Mouse (Mus musculus) CH12.LX (cell line): ENCODE data around the gene Vmn1r196. TPM values are rescaled to one million over a fixed set of nuclear protein-coding genes. Genes with fewer than 3 reads are reported as not detected.

Source experiments
- DNase-seq: peaks from one replicate; pipeline ENCODE4 v3.0.0-alpha.2; 2013; ENCODE audit errors: extremely low read depth
- H3K27ac ChIP-seq: 2 replicates; pipeline ENCODE4 v1.5.1; 2012; ENCODE audit warnings: low read depth, mild to moderate bottlenecking, control low read depth, moderate library complexity; ENCODE audit not compliant: insufficient read depth
- H3K27me3 ChIP-seq: replicated peaks from 2 replicates; pipeline ENCODE3; 2012; ENCODE audit warnings: inconsistent platforms
- H3K36me3 ChIP-seq, 2 experiments: replicated peaks in 1 of 2; 2 replicates each; pipeline versions ENCODE3 to v1.6.1; 2012; ENCODE audit warnings: inconsistent platforms in 1 of 2, low read length in 1 of 2, mild to moderate bottlenecking in 1 of 2, mixed read lengths in 1 of 2, moderate library complexity in 1 of 2; ENCODE audit not compliant: control insufficient read depth in 1 of 2, insufficient read depth in 1 of 2
- H3K4me1 ChIP-seq, 2 experiments: 2 replicates each; pipeline ENCODE4 v1.6.1; 2012; ENCODE audit warnings: inconsistent platforms in 1 of 2, moderate library complexity in 1 of 2; ENCODE audit not compliant: insufficient read depth in 2 of 2, control insufficient read depth in 1 of 2
- H3K4me2 ChIP-seq: 2 replicates; pipeline ENCODE4 v1.6.1; 2012; ENCODE audit warnings: low read depth, mild to moderate bottlenecking, control low read depth; ENCODE audit not compliant: poor library complexity, insufficient read depth, severe bottlenecking
- H3K4me3 ChIP-seq, 3 experiments: fragments of 150-350 bp in 1 of 3; sonication (generic) in 1 of 3; replicated peaks in 1 of 3; 2 replicates each; pipeline versions ENCODE3 to v1.5.1; 2011 to 2012; ENCODE audit warnings: low read depth in 2 of 3, low read length in 2 of 3, mild to moderate bottlenecking in 2 of 3, moderate library complexity in 2 of 3, control low read depth in 1 of 3, improper control_type of control experiment in 1 of 3, inconsistent platforms in 1 of 3, mixed read lengths in 1 of 3; ENCODE audit not compliant: poor library complexity in 1 of 3
- H3K79me2 ChIP-seq: replicated peaks from 2 replicates; pipeline ENCODE4 v1.6.1; 2012; ENCODE audit warnings: mild to moderate bottlenecking, moderate library complexity; ENCODE audit not compliant: control insufficient read depth, poor library complexity, insufficient read depth, severe bottlenecking; ENCODE audit errors: extremely low read depth
- H3K9ac ChIP-seq: 2 replicates; pipeline ENCODE4 v1.6.1; 2012; ENCODE audit warnings: low read depth, mild to moderate bottlenecking, control low read depth, moderate library complexity; ENCODE audit not compliant: insufficient read depth
- H3K9me3 ChIP-seq: replicated peaks from 2 replicates; pipeline ENCODE3; 2012; ENCODE audit warnings: low read length, inconsistent platforms, mixed read lengths
- GABPA ChIP-seq: IDR thresholded peaks from 2 replicates; pipeline ENCODE4 v1.6.1; 2012; ENCODE audit warnings: low read depth, low read length, improper control_type of control experiment, inconsistent platforms; ENCODE audit not compliant: insufficient replicate concordance
- HCFC1 ChIP-seq: IDR thresholded peaks from 2 replicates; pipeline ENCODE4 v1.6.1; 2012; ENCODE audit warnings: low read depth, mild to moderate bottlenecking, inconsistent platforms, low read length, improper control_type of control experiment
- IRF4 ChIP-seq: IDR thresholded peaks from 2 replicates; pipeline ENCODE4 v1.6.1; 2014; ENCODE audit warnings: low read depth, mild to moderate bottlenecking, inconsistent platforms, low read length, improper control_type of control experiment
- JUN ChIP-seq: IDR thresholded peaks from 2 replicates; pipeline ENCODE4 v1.6.1; 2011; ENCODE audit warnings: low read depth, mild to moderate bottlenecking, low read length, improper control_type of control experiment, moderate library complexity; ENCODE audit not compliant: insufficient read depth
- MAFK ChIP-seq: IDR thresholded peaks from 2 replicates; pipeline ENCODE4 v1.6.1; 2011; ENCODE audit warnings: low read length, improper control_type of control experiment; ENCODE audit not compliant: insufficient replicate concordance
- MAX ChIP-seq: IDR thresholded peaks from 2 replicates; pipeline ENCODE4 v1.6.1; 2011; ENCODE audit warnings: low read length, improper control_type of control experiment
- MEF2A ChIP-seq: IDR thresholded peaks from 2 replicates; pipeline ENCODE4 v1.6.1; 2014; ENCODE audit warnings: low read depth, mild to moderate bottlenecking, inconsistent platforms, low read length, improper control_type of control experiment, borderline replicate concordance
- MYC ChIP-seq: IDR thresholded peaks from 2 replicates; pipeline ENCODE4 v1.6.1; 2011; ENCODE audit warnings: low read depth, mild to moderate bottlenecking, improper control_type of control experiment, low read length
- NELFE ChIP-seq: IDR thresholded peaks from 2 replicates; pipeline ENCODE4 v1.6.1; 2011; ENCODE audit warnings: low read depth, low read length, improper control_type of control experiment
- SMC3 ChIP-seq: IDR thresholded peaks from 2 replicates; pipeline ENCODE4 v1.6.1; 2011; ENCODE audit warnings: low read depth, low read length, improper control_type of control experiment
- UBTF ChIP-seq: IDR thresholded peaks from 2 replicates; pipeline ENCODE4 v1.6.1; 2012; ENCODE audit warnings: low read depth, mild to moderate bottlenecking, inconsistent platforms, low read length, improper control_type of control experiment, moderate library complexity
- ZKSCAN1 ChIP-seq: IDR thresholded peaks from 2 replicates; pipeline ENCODE4 v1.6.1; 2012; ENCODE audit warnings: low read depth, inconsistent platforms, low read length, improper control_type of control experiment, borderline replicate concordance
- dilution Hi-C: fragments of 300-500 bp; cut with MboI; formaldehyde crosslinking; loops from 2 replicates; pipeline ENCODE4 v1.14.3; 2020; ENCODE audit warnings: low sequenced_read_pairs; ENCODE audit not compliant: extremely low pct_unique_long_range_greater_than_20kb, extremely low pct_ligation_motif_present
- in situ Hi-C: fragments of 300-500 bp; cut with MboI; formaldehyde crosslinking; loops from 3 replicates; pipeline ENCODE4 v1.14.3; 2019; ENCODE audit warnings: low sequenced_read_pairs, low pct_ligation_motif_present, low pct_unique_long_range_greater_than_20kb, mixed read lengths
- polyA plus RNA-seq: library from polyadenylated mRNA; unstranded; fragments of >175 nt; gene quantifications from 2 replicates; pipeline ENCODE4 v1.2.1, GENCODE M21; 2012; ENCODE audit warnings: low read depth; ENCODE audit not compliant: insufficient read length
- total RNA-seq, 2 experiments: library from RNA; depleted of rRNA; stranded (reverse); fragments of 300-350 nt in 1 of 2; fragments of >200 nt in 1 of 2; gene quantifications; 2 replicates each; pipeline ENCODE4 v1.2.3; 2012 to 2014

The Vmn1r196 gene
- total and polyA plus RNA-seq, 3 experiments, result not detected

GRCm38 (mm10) chr13:22320091-22320490 is 30.4 kb downstream of the Vmn1r196 start:
- H3K4me2 ChIP-seq, result no peak overlapping the region
- H3K4me1 ChIP-seq, result no peaks in the 10 kb centered on the region
- no peak overlapping the region for H3K9ac ChIP-seq
- no peak for DNase-seq
- H3K4me3 ChIP-seq, result no peak overlapping the region
- no peaks in the 10 kb centered on the region for H3K9me3 ChIP-seq
- no peaks in the 10 kb centered on the region for H3K79me2 ChIP-seq
- H3K27me3 ChIP-seq, result no peaks in the 10 kb centered on the region
- no peak overlapping the region for H3K27ac ChIP-seq
- in situ Hi-C loops (no loop called here), dilution Hi-C loops (no loop called here)
- TF ChIP-seq SMC3 (no peak), MAX (no peak), UBTF (no peak), HCFC1 (no peak), MYC (no peak), GABPA (no peak), IRF4 (no peak), MEF2A (no peak), ZKSCAN1 (no peak)
- no peaks in the 10 kb centered on the region for H3K36me3 ChIP-seq

- in situ Hi-C loops, result no loop called here
These were observed 34.6 kb downstream of the Vmn1r196 start, which contains the start of gene Vmn1r197 for GRCm38 (mm10) chr13:22324289-22324688. TSS of gene Vmn1r197 (plus strand) at chr13:22324589.

GRCm38 (mm10) chr13:22333269-22333668 is 43.5 kb downstream of the Vmn1r196 start:
- Histone ChIP-seq H3K4me1 (no peaks in the 10 kb centered on the region), H3K27ac (no peak overlapping the region), H3K36me3 (no peaks in the 10 kb centered on the region), H3K4me3 (no peak overlapping the region), H3K27me3 (no peaks in the 10 kb centered on the region), H3K9ac (no peak overlapping the region), H3K9me3 (no peaks in the 10 kb centered on the region), H3K79me2 (no peaks in the 10 kb centered on the region), H3K4me2 (no peak overlapping the region)
- in situ Hi-C loops (no loop called here), dilution Hi-C loops (no loop called here)
- DNase-seq, result no peak
- TF ChIP-seq JUN, result no peak
- peak; percentile 91 for TF ChIP-seq MAFK

More at GRCm38 (mm10) chr13:22324289-22324688, 34.6 kb downstream of the Vmn1r196 start, which contains the start of gene Vmn1r197:
- Histone ChIP-seq H3K36me3 (no peaks in the 10 kb centered on the region), H3K27me3 (no peaks in the 10 kb centered on the region), H3K9ac (no peak within 1 kb of the TSS), H3K79me2 (no peaks in the 10 kb centered on the region), H3K4me3 (no peak within 1 kb of the TSS), H3K27ac (no peak within 1 kb of the TSS), H3K4me2 (no peak within 1 kb of the TSS), H3K9me3 (no peaks in the 10 kb centered on the region), H3K4me1 (no peaks in the 10 kb centered on the region)
- TF ChIP-seq MEF2A (no peak), NELFE (no peak)
- DNase-seq, result no peak
- dilution Hi-C loops, result no loop called here
